Mouse (Mus musculus) myocyte (in vitro differentiated cells): ENCODE measurements around the gene 2410131K14Rik. TPM values are rescaled to one million over a fixed set of nuclear protein-coding genes. Genes with fewer than 3 reads are reported as not detected.

Experiments
- H3K27me3 ChIP-seq: one replicate; pipeline ENCODE4 v1.6.1; 2011; ENCODE audit not compliant: control insufficient read depth, insufficient read depth, insufficient read length
- H3K36me3 ChIP-seq: one replicate; pipeline ENCODE4 v1.6.1; 2011; ENCODE audit not compliant: control insufficient read depth, insufficient read depth
- H3K4me2 ChIP-seq: one replicate; pipeline ENCODE4 v1.6.1; 2011; ENCODE audit warnings: low read depth, control low read depth
- H3K4me3 ChIP-seq: one replicate; pipeline ENCODE4 v1.5.1; 2011; ENCODE audit warnings: mild to moderate bottlenecking, control low read depth, moderate library complexity
- H3K79me2 ChIP-seq: one replicate; pipeline ENCODE4 v1.6.1; 2011; ENCODE audit not compliant: control insufficient read depth, insufficient read depth
- H3ac ChIP-seq: one replicate; pipeline ENCODE4 v1.6.1; 2011; ENCODE audit not compliant: control insufficient read depth, insufficient read length
- CEBPB ChIP-seq: IDR thresholded peaks from 2 replicates; pipeline ENCODE4 v1.6.1; 2011; ENCODE audit warnings: mild to moderate bottlenecking, moderate library complexity; ENCODE audit not compliant: poor library complexity, insufficient read depth, severe bottlenecking
- E2F4 ChIP-seq: IDR thresholded peaks from one replicate; pipeline ENCODE4 v1.6.1; 2011; ENCODE audit warnings: mild to moderate bottlenecking, control low read depth, moderate library complexity; ENCODE audit not compliant: insufficient read depth
- MAX ChIP-seq: IDR thresholded peaks from one replicate; pipeline ENCODE4 v1.6.1; 2011; ENCODE audit warnings: low read depth, mild to moderate bottlenecking, control low read depth
- MYOD1 ChIP-seq, 3 experiments: IDR thresholded peaks; one replicate each; pipeline ENCODE4 v1.6.1; 2011; ENCODE audit warnings: control low read depth in 2 of 3, low read depth in 2 of 3, mild to moderate bottlenecking in 2 of 3, moderate library complexity in 1 of 3; ENCODE audit not compliant: insufficient read length in 2 of 3, control insufficient read depth in 1 of 3
- MYOG ChIP-seq, 3 experiments: IDR thresholded peaks; one replicate each; pipeline ENCODE4 v1.6.1; 2011; ENCODE audit warnings: control low read depth in 2 of 3, low read depth in 2 of 3, mild to moderate bottlenecking in 2 of 3; ENCODE audit not compliant: insufficient read length in 2 of 3, control insufficient read depth in 1 of 3, insufficient read depth in 1 of 3
- POLR2A ChIP-seq: IDR thresholded peaks from one replicate; pipeline ENCODE4 v1.6.1; 2011; ENCODE audit warnings: low read depth, mild to moderate bottlenecking, control low read depth, moderate library complexity; ENCODE audit not compliant: insufficient read length
- POLR2AphosphoS2 ChIP-seq: IDR thresholded peaks from one replicate; pipeline ENCODE4 v1.6.1; 2011; ENCODE audit warnings: low read depth, control low read depth; ENCODE audit not compliant: insufficient read length
- REST ChIP-seq: IDR thresholded peaks from one replicate; pipeline ENCODE4 v1.6.1; 2011; ENCODE audit warnings: mild to moderate bottlenecking, control low read depth, moderate library complexity; ENCODE audit not compliant: insufficient read depth, insufficient read length
- SRF ChIP-seq: IDR thresholded peaks from one replicate; pipeline ENCODE4 v1.6.1; 2011; ENCODE audit warnings: low read depth; ENCODE audit not compliant: control insufficient read depth, insufficient read length
- TCF12 ChIP-seq: IDR thresholded peaks from one replicate; pipeline ENCODE4 v1.6.1; 2011; ENCODE audit warnings: mild to moderate bottlenecking, control low read depth; ENCODE audit not compliant: poor library complexity, insufficient read depth, severe bottlenecking
- TCF3 ChIP-seq: IDR thresholded peaks from one replicate; pipeline ENCODE4 v1.6.1; 2011; ENCODE audit warnings: low read depth, control low read depth; ENCODE audit not compliant: insufficient read length
- USF1 ChIP-seq: IDR thresholded peaks from one replicate; pipeline ENCODE4 v1.6.1; 2011; ENCODE audit warnings: low read depth, mild to moderate bottlenecking, control low read depth, moderate library complexity
- polyA plus RNA-seq: library from polyadenylated mRNA; unstranded; fragments of >200 nt; fragmentation: generic; extraction: Trizol; gene quantifications from one replicate; pipeline ENCODE4 v1.2.1, GENCODE M21; 2012; ENCODE audit warnings: missing spikeins

2410131K14Rik gene
- polyA plus RNA-seq, 1 experiment: 5.7 TPM

- peaks cover 31% of the 10 kb centered on the region for H3K27me3 ChIP-seq
- H3ac ChIP-seq: no peak overlapping the region
- no peak overlapping the region for H3K4me2 ChIP-seq
- no peak overlapping the region for H3K4me3 ChIP-seq
- TF ChIP-seq POLR2AphosphoS2 (no peak), MYOG (IDR thresholded peaks at IDR 0.05; ENCODE audit: control insufficient read depth in 1 of 3, insufficient read depth in 1 of 3, insufficient read length in 2 of 3, low read depth in 2 of 3) (no peak)
- H3K36me3 ChIP-seq: no peaks in the 10 kb centered on the region
- no peaks in the 10 kb centered on the region for H3K79me2 ChIP-seq
These were observed 39.2 kb upstream of the 2410131K14Rik start for GRCm38 (mm10) chr5:118205852-118206251.

- TF ChIP-seq SRF (no peak), CEBPB (no peak), POLR2A (no peak), TCF12 (no peak), MAX (no peak), E2F4 (no peak), USF1 (no peak), MYOG (IDR thresholded peaks at IDR 0.05; ENCODE audit: control insufficient read depth in 1 of 3, insufficient read depth in 1 of 3, insufficient read length in 2 of 3, low read depth in 2 of 3) (no peak), TCF3 (no peak), POLR2AphosphoS2 (no peak), REST (no peak), MYOD1 (IDR thresholded peaks at IDR 0.05; ENCODE audit: control insufficient read depth in 1 of 3, insufficient read length in 2 of 3, low read depth in 2 of 3) (no peak)
- H3K4me2 ChIP-seq: peak overlapping the region; percentile 66
- no peaks in the 10 kb centered on the region for H3K27me3 ChIP-seq
- no peaks in the 10 kb centered on the region for H3K79me2 ChIP-seq
- no peaks in the 10 kb centered on the region for H3K36me3 ChIP-seq
- no peak overlapping the region for H3K4me3 ChIP-seq
- H3ac ChIP-seq: no peak overlapping the region
These were observed 31.0 kb upstream of the 2410131K14Rik start for GRCm38 (mm10) chr5:118214012-118214411.

- H3K79me2 ChIP-seq: no peaks in the 10 kb centered on the region
- peak overlapping the region; percentile 66 for H3K4me2 ChIP-seq
- no peaks in the 10 kb centered on the region for H3K36me3 ChIP-seq
- H3K27me3 ChIP-seq: no peaks in the 10 kb centered on the region
- no peak for TF ChIP-seq CEBPB
- no peak for TF ChIP-seq POLR2AphosphoS2
- no peak for TF ChIP-seq SRF
- no peak for TF ChIP-seq POLR2A
- TF ChIP-seq E2F4: no peak
- TF ChIP-seq TCF12: no peak
- no peak for TF ChIP-seq MAX
- no peak for TF ChIP-seq MYOG (IDR thresholded peaks at IDR 0.05; ENCODE audit: control insufficient read depth in 1 of 3, insufficient read depth in 1 of 3, insufficient read length in 2 of 3, low read depth in 2 of 3)
- no peak for TF ChIP-seq MYOD1 (IDR thresholded peaks at IDR 0.05; ENCODE audit: control insufficient read depth in 1 of 3, insufficient read length in 2 of 3, low read depth in 2 of 3)
- TF ChIP-seq USF1: no peak
- TF ChIP-seq REST: no peak
- no peak overlapping the region for H3ac ChIP-seq
- H3K4me3 ChIP-seq: no peak overlapping the region
These were observed 30.4 kb upstream of the 2410131K14Rik start for GRCm38 (mm10) chr5:118214418-118215154.

- no peak overlapping the region for H3K4me2 ChIP-seq
These were observed 27.6 kb upstream of the 2410131K14Rik start for GRCm38 (mm10) chr5:118217410-118217809.

More at GRCm38 (mm10) chr5:118217410-118217809, 27.6 kb upstream of the 2410131K14Rik start:
- no peak for TF ChIP-seq E2F4
- no peak for TF ChIP-seq CEBPB
- no peak for TF ChIP-seq REST
- TF ChIP-seq MYOD1 (IDR thresholded peaks at IDR 0.05; ENCODE audit: control insufficient read depth in 1 of 3, insufficient read length in 2 of 3, low read depth in 2 of 3): no peak
- TF ChIP-seq TCF3: no peak
- no peak for TF ChIP-seq USF1
- no peak for TF ChIP-seq MAX
- no peak for TF ChIP-seq MYOG (IDR thresholded peaks at IDR 0.05; ENCODE audit: control insufficient read depth in 1 of 3, insufficient read depth in 1 of 3, insufficient read length in 2 of 3, low read depth in 2 of 3)
- no peak for TF ChIP-seq TCF12
- no peak for TF ChIP-seq SRF
- TF ChIP-seq POLR2A: no peak
- TF ChIP-seq POLR2AphosphoS2: no peak
- H3K79me2 ChIP-seq: no peaks in the 10 kb centered on the region
- H3K4me3 ChIP-seq: no peak overlapping the region
- no peak overlapping the region for H3ac ChIP-seq
- H3K36me3 ChIP-seq: no peaks in the 10 kb centered on the region
- H3K27me3 ChIP-seq: no peaks in the 10 kb centered on the region
